Mouse (Mus musculus): ENCODE results near the gene Tacr3.

Gene Tacr3

DNA sequence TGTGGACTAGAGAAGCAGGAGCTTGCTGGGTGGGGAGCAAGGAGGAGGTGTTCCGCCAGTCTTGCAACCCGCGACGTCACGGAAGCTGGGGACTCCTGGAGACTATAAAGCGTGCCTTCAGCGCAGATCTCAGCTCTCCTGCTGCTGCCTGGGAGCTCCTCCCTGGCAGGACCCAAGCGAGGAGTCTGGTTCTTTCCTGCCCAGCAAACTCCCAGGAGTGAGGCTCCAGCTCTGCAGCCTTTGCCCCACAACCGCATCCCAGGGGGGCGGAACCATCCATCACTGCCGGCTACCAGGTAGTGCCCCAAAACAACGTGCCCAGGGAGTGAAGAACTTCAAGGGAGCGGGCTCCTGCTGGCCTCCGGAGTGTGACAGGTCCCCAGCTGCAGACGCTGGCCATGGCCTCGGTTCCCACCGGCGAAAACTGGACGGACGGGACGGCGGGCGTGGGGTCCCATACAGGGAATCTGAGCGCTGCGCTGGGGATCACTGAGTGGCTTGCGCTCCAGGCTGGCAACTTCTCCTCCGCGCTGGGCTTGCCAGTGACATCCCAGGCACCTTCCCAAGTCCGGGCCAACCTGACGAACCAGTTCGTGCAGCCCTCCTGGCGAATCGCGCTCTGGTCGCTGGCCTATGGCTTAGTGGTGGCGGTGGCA lies at the start of gene Tacr3:
Gene Tacr3, plus strand, starts transcription at position 133 of the 656 bp plus-strand sequence.
- peak; percentile 41 for DNase-seq (ENCODE audit: extremely low spot score)

DNA sequence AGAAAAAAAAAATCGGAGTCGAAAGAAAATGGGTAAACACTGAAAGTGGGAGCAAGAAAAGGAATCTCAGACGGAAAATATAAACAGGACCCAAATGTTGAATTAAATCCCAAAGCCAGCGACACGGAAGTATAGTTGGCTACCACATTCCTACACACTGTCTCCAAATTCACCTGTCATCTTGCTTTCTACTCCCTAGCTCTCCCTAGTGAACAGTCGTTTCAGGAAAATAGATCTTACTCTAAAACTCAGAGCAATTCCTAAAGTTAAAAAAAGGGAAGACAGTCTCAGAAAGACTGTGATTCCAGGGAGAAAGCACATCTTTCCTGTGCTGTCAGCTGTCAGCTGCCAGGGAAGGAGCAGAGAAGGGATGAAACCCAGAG lies 324 bp upstream of the Tacr3 start:
- no peak for DNase-seq (ENCODE audit: extremely low spot score)

DNA sequence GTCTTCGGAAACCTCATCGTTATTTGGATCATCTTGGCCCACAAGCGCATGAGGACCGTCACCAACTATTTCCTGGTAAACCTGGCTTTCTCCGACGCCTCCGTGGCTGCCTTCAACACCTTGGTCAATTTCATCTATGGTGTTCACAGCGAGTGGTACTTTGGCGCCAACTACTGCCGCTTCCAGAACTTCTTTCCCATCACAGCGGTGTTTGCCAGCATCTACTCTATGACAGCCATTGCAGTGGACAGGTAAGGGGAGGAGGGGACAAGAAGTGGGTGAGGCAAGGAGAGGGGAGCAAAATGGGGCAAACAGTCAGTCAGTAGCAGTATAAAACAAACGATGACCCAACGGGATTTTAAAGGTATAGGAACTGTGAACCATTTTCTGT lies 719 bp downstream of the Tacr3 start:
- no peak for DNase-seq (ENCODE audit: extremely low spot score)

DNA sequence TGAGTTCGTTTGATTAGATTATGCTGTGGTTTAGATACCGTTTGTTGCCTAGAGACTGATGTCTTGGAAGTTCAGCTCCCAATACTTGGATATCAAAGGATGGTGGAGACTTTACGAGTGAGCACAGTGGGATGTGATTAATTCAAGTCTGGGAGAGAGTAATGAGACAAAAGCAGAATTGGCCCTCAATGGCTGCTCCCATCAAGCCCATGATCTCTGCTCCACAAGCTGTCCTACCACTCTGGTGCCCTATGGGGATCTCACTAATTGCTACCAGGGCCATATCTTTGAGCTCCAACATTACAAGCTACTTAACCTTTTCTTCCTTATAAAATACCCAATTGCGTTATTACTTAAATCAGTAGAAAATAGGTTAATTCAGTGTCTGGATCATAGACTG lies 22.5 kb downstream of the Tacr3 start:
- no peak for DNase-seq (ENCODE audit: extremely low spot score)

DNA sequence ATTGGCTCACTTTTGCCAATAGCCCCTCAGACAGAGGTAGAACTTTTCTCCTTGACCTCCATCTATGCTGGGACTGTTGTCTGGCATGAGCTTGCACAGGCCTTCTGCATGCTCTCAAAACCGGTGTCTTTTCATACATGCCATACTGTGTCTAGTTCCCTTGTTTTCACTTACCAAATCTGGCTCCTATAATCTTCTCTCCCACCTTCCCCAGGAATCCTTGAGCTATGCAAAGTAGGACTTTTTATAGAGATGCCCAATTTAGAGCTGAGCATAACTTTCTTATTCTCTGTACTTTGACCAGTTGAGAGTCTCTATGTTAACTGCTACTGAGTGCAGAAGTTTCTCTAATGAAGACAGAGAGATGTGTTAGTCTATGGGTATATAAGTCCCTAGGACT lies 48.9 kb downstream of the Tacr3 start:
- DNase-seq (ENCODE audit: extremely low spot score): no peak

DNA sequence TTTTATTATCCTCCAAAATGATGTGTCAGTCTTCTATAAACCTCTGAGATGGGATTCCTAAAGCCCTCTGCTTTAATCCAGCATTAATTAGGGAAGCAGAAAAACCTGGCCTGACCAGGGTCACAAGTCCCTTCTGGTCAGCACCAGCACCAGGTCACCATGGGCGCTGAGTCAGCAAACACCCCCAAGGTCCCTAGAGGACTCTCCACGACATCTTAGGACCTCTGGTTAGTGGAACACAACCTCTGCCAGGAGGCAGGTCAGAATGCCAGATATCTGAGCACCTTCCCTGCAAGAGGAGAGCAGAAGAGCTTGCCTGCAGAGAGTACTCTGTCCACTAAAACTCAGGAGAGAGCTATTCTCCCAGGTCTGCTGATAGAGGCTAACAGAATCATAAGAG lies 67.0 kb downstream of the Tacr3 start:
- no peak for DNase-seq (ENCODE audit: extremely low spot score)

DNA sequence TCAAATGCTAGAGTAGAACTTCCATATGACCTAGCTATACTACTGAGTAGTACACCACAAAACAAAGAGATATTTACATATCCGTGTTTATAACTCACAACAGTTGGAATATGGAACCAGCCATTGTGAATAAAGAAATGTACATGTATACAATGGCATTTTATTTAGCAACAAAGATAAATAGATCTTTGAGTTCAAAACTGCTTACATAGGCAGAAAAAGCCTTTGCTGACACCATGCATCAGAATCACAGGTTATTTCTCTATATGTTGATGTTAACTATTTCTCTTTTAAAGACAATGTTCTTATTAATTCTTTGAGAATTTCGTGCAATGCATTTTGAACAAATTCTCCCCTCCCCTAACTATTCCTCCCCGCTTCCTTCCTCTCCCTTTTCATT lies 80.1 kb downstream of the Tacr3 start:
- DNase-seq (ENCODE audit: extremely low spot score): no peak

DNA sequence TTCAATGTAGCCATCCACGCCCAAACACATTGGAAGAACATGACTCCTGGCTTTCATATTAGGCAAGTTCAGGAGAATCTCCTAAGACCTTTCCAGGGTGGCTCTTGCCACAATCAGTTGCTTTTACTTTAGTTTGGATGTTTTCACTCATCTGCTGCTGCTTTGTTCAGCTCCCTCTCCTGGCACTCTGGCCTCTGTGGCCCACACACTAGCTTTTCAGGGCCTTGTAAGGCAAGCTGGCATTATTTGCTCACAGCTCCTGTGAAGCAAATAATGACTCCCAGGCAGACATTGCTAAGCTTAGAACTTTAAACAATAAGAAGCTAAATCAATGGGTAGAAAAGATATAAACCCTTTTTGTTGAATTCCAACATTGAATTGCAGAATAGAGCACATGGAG lies 105.9 kb downstream of the Tacr3 start:
- DNase-seq (ENCODE audit: extremely low spot score): peak; percentile 4

DNA sequence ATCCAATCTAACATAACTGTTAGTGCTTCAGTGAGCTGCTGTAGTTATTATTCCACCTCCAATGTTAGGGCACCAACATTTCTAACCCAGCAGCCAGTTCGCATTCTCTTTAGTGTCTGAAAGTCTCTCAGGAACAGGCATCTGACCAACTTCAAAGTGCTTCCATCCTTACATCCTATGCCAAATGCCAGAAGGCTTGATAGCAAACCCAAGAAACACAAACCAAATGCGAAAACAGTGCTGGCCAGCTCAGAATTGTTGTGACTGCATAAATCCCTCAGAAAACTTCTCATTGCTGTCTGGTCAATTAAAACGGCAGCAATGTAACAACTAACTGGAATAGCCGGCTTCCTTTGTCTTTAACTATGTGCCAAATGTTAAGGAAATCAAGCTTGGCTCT lies 106.7 kb downstream of the Tacr3 start:
- no peak for DNase-seq (ENCODE audit: extremely low spot score)

DNA sequence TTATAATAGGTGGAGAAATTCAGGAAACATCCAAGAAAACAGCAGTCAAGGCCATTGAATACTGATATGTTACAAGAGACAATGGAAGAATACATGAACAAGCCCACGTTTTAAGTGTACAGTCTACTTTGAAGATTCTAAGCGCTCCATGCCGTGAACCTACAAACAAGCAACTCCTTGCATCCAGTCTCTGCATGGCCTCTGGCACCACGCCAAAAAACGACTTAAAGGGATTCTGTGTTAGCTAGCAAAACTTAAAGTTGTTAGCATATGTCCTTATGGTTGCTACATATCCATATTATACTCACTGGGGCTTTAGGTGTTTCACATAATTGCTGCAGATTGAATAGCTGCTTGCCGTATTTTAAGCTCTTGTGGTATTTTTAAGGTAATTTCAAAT lies 134.7 kb downstream of the Tacr3 start:
- no peak for DNase-seq (ENCODE audit: extremely low spot score)

DNA sequence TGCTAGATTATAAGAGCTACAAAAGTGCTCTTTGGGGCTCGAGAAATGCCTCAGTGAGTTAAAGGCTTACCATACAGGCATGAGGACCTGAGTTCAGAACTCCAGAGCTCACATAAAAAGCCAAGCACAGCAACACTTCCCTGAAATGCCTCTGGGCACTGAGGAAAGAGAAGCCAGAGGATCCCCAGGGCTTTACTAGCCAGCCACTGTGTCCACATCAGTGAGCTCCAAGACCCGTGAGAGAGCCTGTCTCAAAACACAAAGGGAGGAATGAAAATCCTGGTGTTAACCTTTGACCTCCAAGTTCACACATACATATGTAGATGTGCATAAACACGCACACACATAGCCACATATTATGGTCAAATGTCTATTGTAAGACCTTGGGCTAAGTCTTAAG lies 150.1 kb downstream of the Tacr3 start:
- peak; percentile 16 for DNase-seq (ENCODE audit: extremely low spot score)

DNA sequence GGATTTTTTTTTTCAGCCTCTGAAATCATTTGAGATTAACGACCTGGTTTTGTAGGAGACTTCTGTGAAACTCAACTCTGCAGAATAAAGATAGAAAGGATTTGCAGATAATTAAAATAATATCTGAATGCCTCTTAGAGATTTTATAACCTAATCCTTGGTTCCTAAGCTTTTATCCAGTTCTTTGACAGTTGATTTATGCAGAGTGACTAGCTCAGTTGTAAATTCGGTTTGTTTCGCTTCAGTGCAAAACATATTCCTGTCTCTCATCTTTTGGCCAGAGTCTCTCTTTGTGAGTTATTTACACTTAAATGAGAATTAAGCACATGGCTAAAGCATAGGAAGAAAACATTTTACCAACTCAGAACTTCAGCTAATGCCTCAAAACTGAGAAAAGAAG lies 151.3 kb downstream of the Tacr3 start:
- DNase-seq (ENCODE audit: extremely low spot score): no peak

Data from embryo, embryonic 9.5 days (tissue).